ENCODE assay signal across 22 mouse cellular contexts in the genomic region with DNA sequence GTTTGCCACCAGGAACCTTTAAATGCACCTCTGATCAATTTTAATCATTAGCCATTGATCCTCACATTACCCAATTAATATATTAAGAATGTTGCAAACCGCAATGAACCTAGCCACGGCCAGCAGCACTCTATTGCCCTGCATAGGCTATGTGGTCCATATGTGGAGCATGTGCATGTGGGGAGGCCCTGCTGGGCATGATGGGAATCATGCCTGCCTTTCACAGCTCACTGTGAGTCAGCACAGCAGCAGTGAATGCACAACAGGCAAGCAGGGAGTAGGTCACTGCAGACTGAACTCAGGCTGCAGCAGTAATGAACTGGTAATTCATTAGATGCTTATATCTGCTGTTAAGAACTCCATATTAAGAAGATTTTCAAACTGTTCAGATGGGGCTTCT.
"Had no signal": no experiment of that assay in that cellular context is flagged by ENCODE, and none has a peak within 500 bp of the region (broad histone marks: within the 10 kb centered on the region; RNA-seq: fewer than 3 reads in every experiment).

No protein-coding gene starts in this region.

- H3K9ac ChIP-seq: kidney, embryonic 15.5 days; limb, embryonic 13.5 days; liver, embryonic 12.5 days; liver, embryonic 15.5 days; lung, embryonic 15.5 days; midbrain, embryonic 13.5 days; neural tube, embryonic 13.5 days; stomach, embryonic 15.5 days had no signal

- H3K36me3 ChIP-seq: kidney, embryonic 15.5 days; limb, embryonic 10.5 days; limb, embryonic 13.5 days; liver, embryonic 12.5 days; liver, embryonic 15.5 days; lung, embryonic 15.5 days; midbrain, embryonic 13.5 days; neural tube, embryonic 13.5 days; stomach, embryonic 15.5 days had no signal

- H3K4me3 ChIP-seq: kidney, embryonic 15.5 days; limb, embryonic 10.5 days; limb, embryonic 13.5 days; liver, embryonic 12.5 days; liver, embryonic 15.5 days; lung, embryonic 15.5 days; midbrain, embryonic 13.5 days; myocyte; neural tube, embryonic 13.5 days; stomach, embryonic 15.5 days had no signal

- DNase-seq: kidney, adult 8-10 months; kidney, postnatal 10 days; kidney, postnatal 36 days; liver; lung, adult 18-20 months; lung, postnatal 10 days; lung, postnatal 36 days; right cerebral cortex, adult 18-20 months; right cerebral cortex, postnatal 14 days; spleen, adult 18-20 months; thymus, postnatal 25 days had no signal

- H3K4me1 ChIP-seq: liver, embryonic 12.5 days; liver, embryonic 15.5 days; midbrain, embryonic 13.5 days; neural tube, embryonic 13.5 days; stomach, embryonic 15.5 days had no signal

- H3K4me2 ChIP-seq: kidney, embryonic 15.5 days; limb, embryonic 13.5 days; liver, embryonic 12.5 days; liver, embryonic 15.5 days; lung, embryonic 15.5 days; midbrain, embryonic 13.5 days; neural tube, embryonic 13.5 days; stomach, embryonic 15.5 days had no signal

- ATAC-seq: liver, embryonic 12.5 days; midbrain, embryonic 13.5 days; midbrain, embryonic 16.5 days had no signal

- H3K9me3 ChIP-seq: kidney, embryonic 15.5 days; limb, embryonic 10.5 days; limb, embryonic 13.5 days; liver, embryonic 12.5 days; liver, embryonic 15.5 days; lung, embryonic 15.5 days; midbrain, embryonic 13.5 days; neural tube, embryonic 13.5 days; stomach, embryonic 15.5 days had no signal

- H3K27me3 ChIP-seq: kidney, embryonic 15.5 days; limb, embryonic 13.5 days; liver, embryonic 12.5 days; liver, embryonic 15.5 days; lung, embryonic 15.5 days; midbrain, embryonic 13.5 days; neural tube, embryonic 13.5 days; stomach, embryonic 15.5 days had no signal

- H3K27ac ChIP-seq: kidney, embryonic 15.5 days; limb, embryonic 10.5 days; limb, embryonic 13.5 days; liver, embryonic 12.5 days; liver, embryonic 15.5 days; lung, embryonic 15.5 days; midbrain, embryonic 13.5 days; neural tube, embryonic 13.5 days; stomach, embryonic 15.5 days had no signal
